Mouse (Mus musculus) splenic B cell, adult 2 months (primary cell): ENCODE measurements at regions not wholly inside any gene's neighbourhood (a gene's known extent, or its start where the extent isn't known, plus 50 kb on each side); places are given as distances from the start of the nearest gene placed in this dataset.

Experiments
- DNase-seq: peaks from one replicate; pipeline ENCODE4 v3.0.0-alpha.2; 2011; ENCODE audit warnings: low read depth, low spot score
- H3K27me3 ChIP-seq: 2 replicates; pipeline ENCODE4 v1.6.1; 2012; ENCODE audit warnings: mild to moderate bottlenecking, low read length, moderate library complexity, mixed read lengths; ENCODE audit not compliant: control insufficient read depth, poor library complexity, insufficient read depth, severe bottlenecking
- H3K36me3 ChIP-seq: 2 replicates; pipeline ENCODE4 v1.6.1; 2012; ENCODE audit warnings: mild to moderate bottlenecking, low read length, moderate library complexity, mixed read lengths; ENCODE audit not compliant: control insufficient read depth, poor library complexity, insufficient read depth, severe bottlenecking

GRCm38 (mm10) chr2:11416122-11416521 lies 137.8 kb downstream of the Pfkfb3 start:
- Histone ChIP-seq H3K36me3 (no peaks in the 10 kb centered on the region), H3K27me3 (no peaks in the 10 kb centered on the region)
- no peak for DNase-seq

GRCm38 (mm10) chr2:11412521-11412920 lies 141.4 kb downstream of the Pfkfb3 start:
- DNase-seq: no peak
- no peaks in the 10 kb centered on the region for H3K27me3 ChIP-seq
- H3K36me3 ChIP-seq: no peaks in the 10 kb centered on the region

- peak; percentile 67 for DNase-seq
- Histone ChIP-seq H3K27me3 (no peaks in the 10 kb centered on the region), H3K36me3 (no peaks in the 10 kb centered on the region)
These were observed 145.4 kb downstream of the Pfkfb3 start for GRCm38 (mm10) chr2:11408497-11408896.

- no peak for DNase-seq
- H3K36me3 ChIP-seq: no peaks in the 10 kb centered on the region
- H3K27me3 ChIP-seq: no peaks in the 10 kb centered on the region
These were observed 147.7 kb downstream of the Pfkfb3 start for GRCm38 (mm10) chr2:11406103-11406615.

GRCm38 (mm10) chr2:11402218-11402848 lies 151.5 kb downstream of the Pfkfb3 start:
- H3K27me3 ChIP-seq: no peaks in the 10 kb centered on the region
- H3K36me3 ChIP-seq: no peaks in the 10 kb centered on the region
- DNase-seq: no peak

GRCm38 (mm10) chr2:11399411-11399810 lies 154.5 kb downstream of the Pfkfb3 start:
- no peaks in the 10 kb centered on the region for H3K27me3 ChIP-seq
- DNase-seq: no peak
- no peaks in the 10 kb centered on the region for H3K36me3 ChIP-seq

GRCm38 (mm10) chr2:11398949-11399348 lies 154.9 kb downstream of the Pfkfb3 start:
- DNase-seq: no peak
- Histone ChIP-seq H3K27me3 (no peaks in the 10 kb centered on the region), H3K36me3 (no peaks in the 10 kb centered on the region)

GRCm38 (mm10) chr2:11398391-11398790 lies 155.5 kb downstream of the Pfkfb3 start:
- DNase-seq: no peak
- Histone ChIP-seq H3K27me3 (no peaks in the 10 kb centered on the region), H3K36me3 (no peaks in the 10 kb centered on the region)

- H3K27me3 ChIP-seq: no peaks in the 10 kb centered on the region
- peak; percentile 32 for DNase-seq
These were observed 157.0 kb downstream of the Pfkfb3 start for GRCm38 (mm10) chr2:11396835-11397234.

GRCm38 (mm10) chr2:11394675-11395349 lies 159.1 kb downstream of the Pfkfb3 start:
- peak; percentile 23 for DNase-seq
- no peaks in the 10 kb centered on the region for H3K27me3 ChIP-seq
- no peaks in the 10 kb centered on the region for H3K36me3 ChIP-seq

More at GRCm38 (mm10) chr2:11396835-11397234, 157.0 kb downstream of the Pfkfb3 start:
- no peaks in the 10 kb centered on the region for H3K36me3 ChIP-seq

GRCm38 (mm10) chr2:11391725-11392124 lies 162.2 kb downstream of the Pfkfb3 start:
- DNase-seq: no peak
- Histone ChIP-seq H3K36me3 (no peaks in the 10 kb centered on the region), H3K27me3 (no peaks in the 10 kb centered on the region)

- H3K27me3 ChIP-seq: no peaks in the 10 kb centered on the region
- DNase-seq: peak; percentile 21
- H3K36me3 ChIP-seq: no peaks in the 10 kb centered on the region
These were observed 163.1 kb downstream of the Pfkfb3 start for GRCm38 (mm10) chr2:11390667-11391334.

GRCm38 (mm10) chr2:11387623-11388022 lies 166.3 kb downstream of the Pfkfb3 start:
- Histone ChIP-seq H3K36me3 (no peaks in the 10 kb centered on the region), H3K27me3 (no peaks in the 10 kb centered on the region)
- no peak for DNase-seq

GRCm38 (mm10) chr2:11383815-11384214 lies 170.1 kb downstream of the Pfkfb3 start:
- no peaks in the 10 kb centered on the region for H3K27me3 ChIP-seq
- no peaks in the 10 kb centered on the region for H3K36me3 ChIP-seq

GRCm38 (mm10) chr2:11377213-11377612 lies 176.7 kb downstream of the Pfkfb3 start:
- no peak for DNase-seq
- H3K36me3 ChIP-seq: no peaks in the 10 kb centered on the region

More at GRCm38 (mm10) chr2:11383815-11384214, 170.1 kb downstream of the Pfkfb3 start:
- DNase-seq: no peak

More at GRCm38 (mm10) chr2:11377213-11377612, 176.7 kb downstream of the Pfkfb3 start:
- H3K27me3 ChIP-seq: no peaks in the 10 kb centered on the region
